In the genomic region with DNA sequence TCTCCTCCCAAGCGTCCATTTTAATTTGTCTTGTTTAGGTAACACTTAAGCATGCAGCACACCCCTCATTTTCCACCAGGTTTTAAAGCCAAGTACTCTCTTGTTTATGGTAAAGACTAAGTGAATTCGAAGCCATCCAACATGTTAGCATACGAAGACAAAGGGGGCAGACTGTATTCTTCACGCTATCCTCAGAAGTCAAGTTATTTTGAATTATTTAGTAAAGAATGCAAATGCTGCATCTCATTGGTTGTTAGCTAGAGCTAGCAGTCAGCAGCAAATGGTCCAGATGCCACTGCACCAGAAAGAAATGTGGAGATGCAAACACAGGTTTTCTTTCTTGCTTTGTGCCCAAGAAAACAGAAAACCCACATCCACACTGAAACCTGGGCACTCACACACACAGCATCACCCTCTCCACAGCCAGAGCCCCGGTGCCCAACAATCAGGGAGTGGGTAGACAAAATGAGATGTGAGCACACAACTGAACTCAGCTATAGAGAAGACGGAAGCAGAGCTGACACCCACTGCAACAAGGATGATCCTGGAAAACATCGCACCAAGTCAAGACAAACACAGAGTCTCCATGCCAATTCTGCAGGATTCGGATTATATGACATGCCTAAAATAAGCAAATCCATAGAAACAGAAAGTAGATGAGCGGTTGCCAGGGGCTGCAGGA, we compare ENCODE assay signal across 20 mouse cellular contexts.
DNase-seq lines count a peak whose midpoint lies in the region; ATAC-seq and TF ChIP-seq lines count a peak whose summit lies in the region.
"Had no signal": no experiment of that assay in that cellular context is flagged by ENCODE, and none has a peak within 500 bp of the region (broad histone marks: within the 10 kb centered on the region; RNA-seq: fewer than 3 reads in every experiment).

No protein-coding gene starts in this region.

- WGBS in forebrain, embryonic 12.5 days = 80% methylated on average over 9 of the region's 9 CpGs
- 91% methylated on average over 9 of the region's 9 CpGs for WGBS in forebrain, embryonic 10.5 days
- 63% methylated on average over 9 of the region's 9 CpGs for WGBS in midbrain, embryonic 15.5 days
- WGBS in intestine, embryonic 16.5 days = 75% methylated on average over 9 of the region's 9 CpGs
- WGBS in limb, embryonic 10.5 days = 87% methylated on average over 9 of the region's 9 CpGs

- TF ChIP-seq CTCF in layer of hippocampus, adult 2 months (conservative IDR thresholded peaks at IDR 0.05) = no peak
- TF ChIP-seq CTCF in brain, embryonic 14.5 days (IDR thresholded peaks at IDR 0.05; ENCODE audit: borderline replicate concordance, extremely low read depth, insufficient read depth, insufficient read length) = no peak

- H3K36me3 ChIP-seq in forebrain, embryonic 12.5 days (replicated peaks) = no peaks in the 10 kb centered on the region
- no peaks in the 10 kb centered on the region for H3K36me3 ChIP-seq in forebrain, embryonic 10.5 days (replicated peaks)
- H3K36me3 ChIP-seq in midbrain, embryonic 15.5 days (replicated peaks) = no peaks in the 10 kb centered on the region
- no peaks in the 10 kb centered on the region for H3K36me3 ChIP-seq in intestine, embryonic 16.5 days (ENCODE audit: control insufficient read depth, insufficient read depth, low read length)
- H3K36me3 ChIP-seq in limb, embryonic 10.5 days = no peaks in the 10 kb centered on the region
- H3K36me3 ChIP-seq: heart, embryonic 10.5 days; limb, embryonic 15.5 days; stomach, embryonic 15.5 days had no signal

- no peak overlapping the region for H3K4me3 ChIP-seq in forebrain, embryonic 12.5 days (replicated peaks)
- H3K4me3 ChIP-seq in forebrain, embryonic 10.5 days = no peak overlapping the region
- H3K4me3 ChIP-seq in layer of hippocampus, adult 2 months = no peak overlapping the region
- H3K4me3 ChIP-seq in midbrain, embryonic 15.5 days = no peak overlapping the region
- no peak overlapping the region for H3K4me3 ChIP-seq in intestine, embryonic 16.5 days (ENCODE audit: low read length)
- H3K4me3 ChIP-seq in limb, embryonic 10.5 days = no peak overlapping the region
- H3K4me3 ChIP-seq: heart, embryonic 10.5 days; limb, embryonic 15.5 days; stomach, embryonic 15.5 days had no signal

- H3K4me2 ChIP-seq in forebrain, embryonic 12.5 days = no peak overlapping the region
- no peak overlapping the region for H3K4me2 ChIP-seq in midbrain, embryonic 15.5 days
- no peak overlapping the region for H3K4me2 ChIP-seq in intestine, embryonic 16.5 days (ENCODE audit: low read depth, low read length)
- H3K4me2 ChIP-seq: limb, embryonic 15.5 days; lung, embryonic 14.5 days; stomach, embryonic 15.5 days had no signal

- H3K9me3 ChIP-seq in forebrain, embryonic 12.5 days = no peaks in the 10 kb centered on the region
- H3K9me3 ChIP-seq in forebrain, embryonic 10.5 days = no peaks in the 10 kb centered on the region
- no peaks in the 10 kb centered on the region for H3K9me3 ChIP-seq in midbrain, embryonic 15.5 days
- no peaks in the 10 kb centered on the region for H3K9me3 ChIP-seq in intestine, embryonic 16.5 days (ENCODE audit: control insufficient read depth, low read length)
- no peaks in the 10 kb centered on the region for H3K9me3 ChIP-seq in limb, embryonic 10.5 days (replicated peaks)
- H3K9me3 ChIP-seq: heart, embryonic 10.5 days; limb, embryonic 15.5 days; stomach, embryonic 15.5 days had no signal

- H3K27ac ChIP-seq in forebrain, embryonic 12.5 days = 0 out of 2 replicates have a peak overlapping the region, but pooled peaks have one; percentile 39
- no peak overlapping the region for H3K27ac ChIP-seq in forebrain, embryonic 10.5 days
- H3K27ac ChIP-seq in layer of hippocampus, adult 2 months = peak overlapping the region; percentile 70
- peak overlapping the region; percentile 60 for H3K27ac ChIP-seq in midbrain, embryonic 15.5 days
- no peak overlapping the region for H3K27ac ChIP-seq in intestine, embryonic 16.5 days (ENCODE audit: low read length)
- no peak overlapping the region for H3K27ac ChIP-seq in limb, embryonic 10.5 days
- H3K27ac ChIP-seq: heart, embryonic 10.5 days; limb, embryonic 15.5 days; liver, embryonic 14.5 days; stomach, embryonic 15.5 days had no signal

- no peak for ATAC-seq in forebrain, embryonic 12.5 days (ENCODE audit: low FRiP score)
- peak; percentile 48; the same call in 1 of the 2 replicates for ATAC-seq in midbrain, embryonic 15.5 days (replicated peaks)
- ATAC-seq in intestine, embryonic 16.5 days = no peak

- 0 out of 2 replicates have a peak, but pooled peaks cover 5% of the 10 kb centered on the region for H3K27me3 ChIP-seq in forebrain, embryonic 12.5 days
- H3K27me3 ChIP-seq in forebrain, embryonic 10.5 days (ENCODE audit: poor library complexity, severe bottlenecking) = no peaks in the 10 kb centered on the region
- no peaks in the 10 kb centered on the region for H3K27me3 ChIP-seq in midbrain, embryonic 15.5 days (replicated peaks)
- H3K27me3 ChIP-seq in intestine, embryonic 16.5 days (replicated peaks; ENCODE audit: control insufficient read depth, insufficient read depth, low read length) = no peaks in the 10 kb centered on the region
- H3K27me3 ChIP-seq in limb, embryonic 10.5 days (ENCODE audit: low read depth, poor library complexity, severe bottlenecking) = no peaks in the 10 kb centered on the region
- H3K27me3 ChIP-seq: limb, embryonic 15.5 days; stomach, embryonic 15.5 days had no signal

- H3K4me1 ChIP-seq in forebrain, embryonic 12.5 days = no peaks in the 10 kb centered on the region
- H3K4me1 ChIP-seq in forebrain, embryonic 10.5 days = peaks cover 8% of the 10 kb centered on the region; the same call in 1 of the 2 replicates
- peaks cover 7% of the 10 kb centered on the region; the same call in 1 of the 2 replicates for H3K4me1 ChIP-seq in midbrain, embryonic 15.5 days
- H3K4me1 ChIP-seq in intestine, embryonic 16.5 days (ENCODE audit: control insufficient read depth, insufficient read depth, low read length) = no peaks in the 10 kb centered on the region
- H3K4me1 ChIP-seq in limb, embryonic 10.5 days = no peaks in the 10 kb centered on the region
- H3K4me1 ChIP-seq: heart, embryonic 10.5 days; limb, embryonic 15.5 days; stomach, embryonic 15.5 days had no signal

- TF ChIP-seq POLR2A in brain, embryonic 14.5 days (IDR thresholded peaks at IDR 0.05; ENCODE audit: borderline replicate concordance, extremely low read depth, insufficient read depth, insufficient read length, poor library complexity, severe bottlenecking) = no peak

- no peak overlapping the region for H3K9ac ChIP-seq in forebrain, embryonic 12.5 days
- H3K9ac ChIP-seq in midbrain, embryonic 15.5 days = no peak overlapping the region
- H3K9ac ChIP-seq in intestine, embryonic 16.5 days (ENCODE audit: low read depth, low read length) = no peak overlapping the region
- H3K9ac ChIP-seq: limb, embryonic 15.5 days; liver, embryonic 14.5 days; lung, embryonic 14.5 days; stomach, embryonic 15.5 days had no signal

- no peak for DNase-seq in forebrain, embryonic 10.5 days (ENCODE audit: extremely low spot score, low spot score)
- no peak for DNase-seq in layer of hippocampus, adult 2 months (ENCODE audit: low spot score in 2 of 2)
- no peak for DNase-seq in layer of hippocampus, adult 18-20 months (ENCODE audit: low spot score in 2 of 2)
- peak; percentile 43 for DNase-seq in brain, embryonic 14.5 days (ENCODE audit: low read depth)
- no peak for DNase-seq in limb, embryonic 10.5 days (ENCODE audit: low spot score)
- DNase-seq: adrenal gland, postnatal 14 days; cerebellum, adult 9-10 months; gastrocnemius, postnatal 10 days; kidney, adult 8-10 months; kidney, postnatal 10 days; lung, embryonic 14.5 days; lung, postnatal 36 days; thymus, postnatal 4 days had no signal

Comparison
In these comparisons a context has a peak if more than half of its experiments do, and no peak if none do; other contexts are left out.
1. H3K27ac ChIP-seq: peak in forebrain, embryonic 12.5 days (single experiment), layer of hippocampus, adult 2 months (single experiment) and midbrain, embryonic 15.5 days (single experiment); none in forebrain, embryonic 10.5 days (single experiment), intestine, embryonic 16.5 days (single experiment) and limb, embryonic 10.5 days (single experiment).